Mouse (Mus musculus): ENCODE measurements around the gene Usp24.

Gene Usp24

DNA sequence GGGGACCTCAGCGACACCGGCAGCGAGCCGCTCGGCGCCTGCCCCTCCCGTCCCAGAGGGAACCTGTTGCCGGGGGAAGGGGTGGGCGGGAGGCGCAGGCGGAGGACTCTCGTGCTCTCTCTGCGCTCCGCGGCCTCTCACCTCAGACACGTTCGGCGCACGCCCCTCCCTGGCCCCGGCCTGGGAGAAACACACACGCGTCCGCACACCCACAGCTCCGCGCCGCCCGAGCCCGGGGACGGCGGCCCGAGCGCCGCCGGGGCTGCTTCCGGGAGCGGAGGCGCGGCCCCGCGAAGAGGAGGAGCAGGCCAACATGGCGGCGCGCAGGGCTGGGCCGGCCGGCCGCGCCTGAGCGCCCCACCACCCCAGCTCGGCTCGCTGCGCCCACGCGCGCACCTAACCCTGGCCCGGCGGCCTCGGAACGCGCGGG lies at the start of gene Usp24:
Gene Usp24, plus strand, starts transcription at position 293 of the 430 bp plus-strand sequence.
- peak; percentile 64 for DNase-seq (ENCODE audit: low read depth, low spot score)

DNA sequence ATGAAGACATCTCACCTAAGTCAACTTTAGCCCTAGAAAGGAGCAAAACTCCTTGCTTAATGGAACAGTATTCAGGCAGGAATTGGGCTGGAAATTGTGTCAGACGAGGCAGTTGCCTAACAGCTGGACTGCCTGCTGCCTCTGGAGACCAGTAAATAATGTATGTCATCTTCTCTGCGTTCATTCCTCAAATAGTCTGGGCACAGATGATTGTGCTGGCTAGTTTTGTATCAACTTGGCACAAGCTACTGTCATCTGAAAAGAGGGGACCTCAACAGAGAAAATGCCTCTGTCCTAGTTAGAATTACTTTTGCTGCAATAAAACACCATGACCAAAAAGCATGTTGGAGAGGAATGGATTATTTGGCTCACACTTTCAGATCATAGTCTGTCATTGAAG lies 39.1 kb upstream of the Usp24 start:
- no peak for DNase-seq (ENCODE audit: low read depth, low spot score)

DNA sequence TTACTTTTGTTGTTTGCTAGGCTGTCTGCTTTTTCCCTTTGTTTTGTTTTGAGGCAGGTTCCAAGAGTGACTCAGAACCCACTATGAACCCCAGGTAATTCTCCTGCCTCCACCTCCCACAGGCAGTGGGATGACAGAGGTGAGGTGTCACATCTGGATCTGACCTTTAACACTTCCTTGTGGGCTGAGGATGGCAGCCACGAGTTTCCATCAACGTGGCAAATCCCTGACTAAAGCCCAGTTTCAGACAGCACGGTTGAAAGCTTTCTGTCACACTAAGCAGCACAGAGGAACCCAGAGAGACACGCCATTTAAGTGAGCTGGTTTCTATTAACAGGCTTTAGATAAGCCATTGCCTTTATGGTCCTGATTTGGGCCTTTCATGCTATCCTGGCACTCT lies 36.8 kb upstream of the Usp24 start:
- DNase-seq (ENCODE audit: low read depth, low spot score): no peak

DNA sequence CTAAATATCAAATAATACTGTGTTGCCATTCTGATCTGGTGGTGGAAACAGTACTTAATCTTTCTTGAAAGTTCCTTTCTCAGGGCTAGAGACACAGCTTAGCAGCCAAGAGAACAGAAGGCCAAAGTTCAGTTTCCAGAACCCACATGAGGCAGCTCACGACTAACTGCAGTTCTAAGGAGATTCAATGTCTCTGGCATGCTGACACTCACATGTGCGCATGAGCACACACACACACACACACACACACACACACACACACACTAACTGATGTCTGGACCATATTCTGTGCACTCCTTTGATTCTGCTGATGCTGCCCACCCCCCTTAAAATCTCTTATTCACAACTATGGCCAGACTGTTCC lies 34.9 kb upstream of the Usp24 start:
- no peak for DNase-seq (ENCODE audit: low read depth, low spot score)

DNA sequence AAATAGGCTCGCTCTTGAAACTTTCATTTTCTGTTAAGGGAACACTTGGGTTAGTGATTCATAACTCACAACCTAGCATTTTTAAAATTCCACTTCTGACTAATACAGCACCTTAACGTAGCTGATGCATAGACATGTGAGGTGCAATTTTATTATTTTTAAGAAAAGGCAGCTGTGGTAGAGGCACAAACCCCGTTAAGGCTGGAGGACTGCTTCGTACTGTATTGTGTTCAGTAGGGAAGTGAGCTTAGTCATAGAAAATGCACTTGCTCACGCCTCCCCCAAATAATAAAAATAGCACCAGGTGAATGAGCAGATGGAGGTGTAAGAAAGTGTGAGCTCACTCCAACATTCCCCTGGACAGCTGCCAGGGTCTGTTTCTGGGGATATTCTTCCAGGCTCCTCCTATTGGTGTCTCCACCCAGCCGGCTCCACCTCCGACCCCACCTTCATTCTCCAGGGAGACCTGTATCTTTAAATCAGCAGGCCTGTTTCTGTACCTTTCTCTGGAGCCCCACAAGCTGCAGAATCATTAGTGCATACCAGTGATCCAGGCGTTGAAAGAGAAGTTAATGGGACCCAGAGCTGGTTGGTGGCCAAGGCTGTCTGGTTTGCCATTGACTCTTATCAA lies 34.4 kb upstream of the Usp24 start:
- DNase-seq (ENCODE audit: low read depth, low spot score): no peak

DNA sequence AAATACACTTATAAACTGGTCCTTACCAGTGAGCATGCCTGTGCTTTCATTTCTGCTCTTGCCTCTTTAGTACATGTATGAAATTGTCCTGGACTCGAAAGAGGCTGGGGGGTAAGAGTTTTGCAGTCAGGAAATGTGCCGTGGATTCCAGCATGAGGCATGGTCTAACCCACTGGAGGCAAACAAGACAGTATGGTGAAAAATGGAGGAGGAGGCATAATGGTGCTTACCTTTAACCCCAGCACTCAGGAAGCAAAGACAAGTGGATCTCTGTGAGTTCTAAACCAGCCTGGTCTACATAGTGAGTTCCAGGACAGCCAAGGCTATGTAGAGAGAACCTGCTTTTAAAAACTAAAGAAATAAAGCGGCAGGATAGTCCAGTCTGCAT lies 33.9 kb upstream of the Usp24 start:
- DNase-seq (ENCODE audit: low read depth, low spot score): no peak

DNA sequence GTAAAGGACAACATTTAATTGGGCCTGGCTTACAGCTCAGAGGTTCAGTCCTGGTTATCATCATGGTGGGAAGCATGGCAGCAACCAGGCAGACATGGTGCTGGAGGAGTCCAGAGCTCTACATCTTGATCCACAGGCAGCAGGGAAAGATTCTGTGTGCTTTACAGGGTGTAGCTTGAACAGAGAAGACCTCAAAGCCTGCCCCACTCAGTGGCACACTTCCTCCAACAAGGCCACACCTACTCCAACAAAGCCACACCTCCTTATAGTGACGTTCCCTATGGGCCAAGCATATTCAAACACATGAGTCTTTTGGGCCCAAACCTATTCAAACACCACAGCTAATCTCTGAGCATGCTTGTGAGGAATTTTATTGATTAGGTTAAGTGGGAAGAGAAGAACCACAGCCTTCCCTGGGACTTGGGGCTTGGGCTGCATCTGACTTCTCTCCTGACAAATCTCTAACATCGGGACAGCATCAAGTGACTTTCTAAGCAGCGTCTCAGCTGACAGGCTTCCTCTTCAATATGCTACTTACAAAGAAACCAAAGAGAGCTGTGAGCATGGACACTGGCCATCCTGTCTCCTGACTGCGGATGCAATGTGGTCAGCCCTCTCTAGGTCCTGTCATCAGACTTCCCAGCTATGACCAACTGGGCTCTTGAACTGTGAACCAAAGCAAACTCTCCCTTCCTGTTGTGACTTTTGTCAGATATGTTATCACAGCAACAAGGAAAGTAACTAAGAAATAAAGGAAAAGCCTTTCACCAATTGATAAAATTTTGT lies 28.9 kb upstream of the Usp24 start:
- no peak for DNase-seq (ENCODE audit: low read depth, low spot score)

DNA sequence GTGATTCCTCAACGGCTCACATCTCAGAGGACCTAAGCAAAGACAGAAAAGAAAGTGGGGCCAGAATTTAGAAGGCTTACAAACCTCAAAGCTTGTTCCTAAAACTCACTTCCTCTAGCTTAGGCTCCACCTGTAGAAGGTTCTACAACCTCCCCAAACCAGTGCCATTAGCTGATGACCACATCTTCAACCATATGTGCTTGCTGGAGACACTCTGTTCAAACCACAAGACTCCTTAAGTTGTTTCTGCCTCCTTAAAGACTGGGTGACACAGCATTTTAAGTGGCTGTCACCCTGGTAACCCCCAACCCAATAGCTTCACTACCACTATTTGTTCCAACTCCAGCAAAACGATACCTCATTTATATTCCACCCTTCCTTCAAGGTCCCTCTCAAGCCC lies 25.8 kb upstream of the Usp24 start:
- DNase-seq (ENCODE audit: low read depth, low spot score): no peak

DNA sequence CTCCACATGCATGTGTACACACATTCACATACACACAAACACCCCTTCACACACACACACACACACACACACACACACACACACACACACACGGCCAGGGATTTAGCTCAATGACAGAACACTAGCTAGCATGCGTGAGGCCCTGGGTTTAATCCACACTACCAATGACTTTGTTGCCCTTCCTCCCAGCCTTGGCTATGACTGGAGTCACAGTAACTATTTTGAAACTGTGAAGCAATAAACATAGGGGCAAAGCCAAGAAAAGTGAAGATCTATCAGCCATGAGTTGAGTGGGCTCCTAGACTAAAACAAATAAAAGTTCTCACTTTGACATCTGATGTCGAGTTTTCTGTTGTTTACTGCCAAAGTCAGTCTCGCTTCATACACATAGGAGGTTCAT lies 23.2 kb upstream of the Usp24 start:
- DNase-seq (ENCODE audit: low read depth, low spot score): no peak

DNA sequence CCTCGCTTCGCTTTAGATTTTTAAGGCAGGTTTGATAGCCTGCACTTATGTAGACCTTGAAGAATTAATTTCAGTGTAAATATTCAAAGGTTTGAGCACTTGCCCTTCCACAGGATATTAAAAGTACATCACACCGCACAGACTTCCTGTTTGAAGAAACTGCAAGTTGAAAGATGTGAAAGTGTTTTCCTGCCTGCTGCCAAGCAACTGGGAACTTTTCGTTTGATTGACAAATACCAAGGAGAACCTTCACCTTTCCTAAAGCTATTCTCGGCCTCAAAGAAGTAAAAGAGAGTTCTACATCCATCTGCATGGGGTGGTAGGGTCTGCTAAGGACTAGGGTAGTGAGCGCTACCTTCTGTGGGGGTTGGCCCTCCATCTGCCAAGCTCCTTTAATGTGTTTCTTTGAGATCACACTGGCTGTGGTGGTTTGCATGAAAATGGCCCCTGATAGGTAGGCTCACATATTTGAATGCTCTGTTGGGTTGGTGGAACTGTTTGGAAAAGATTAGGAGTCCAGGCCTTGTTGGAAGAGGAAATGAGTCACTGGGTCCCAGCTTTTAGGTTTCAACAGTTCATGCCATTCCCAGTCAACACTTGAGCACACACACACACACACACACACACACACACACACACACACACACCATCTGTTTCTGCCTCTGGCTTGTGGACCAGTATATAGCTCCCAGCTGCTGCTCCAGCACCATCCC lies 22.5 kb upstream of the Usp24 start:
- DNase-seq (ENCODE audit: low read depth, low spot score): no peak

DNA sequence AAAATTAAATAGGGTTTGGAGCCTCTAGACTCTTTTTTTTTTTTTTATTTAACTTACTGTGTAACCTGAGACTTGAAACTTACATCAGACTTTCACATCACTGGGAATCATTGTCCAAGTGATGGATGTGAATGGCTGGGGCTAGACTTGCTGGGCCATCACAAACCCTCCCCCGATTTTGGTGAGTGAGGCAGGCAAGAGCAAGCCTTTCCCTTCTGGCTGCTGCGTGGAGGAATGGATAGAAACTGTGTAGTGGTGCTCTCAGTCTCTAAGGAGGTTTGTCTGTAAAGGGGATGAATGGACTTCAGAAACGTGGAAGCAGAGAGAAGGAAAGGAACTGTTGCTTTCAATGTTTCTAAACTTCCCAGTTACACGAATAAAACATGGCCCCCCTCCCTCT lies 20.3 kb upstream of the Usp24 start:
- no peak for DNase-seq (ENCODE audit: low read depth, low spot score)

DNA sequence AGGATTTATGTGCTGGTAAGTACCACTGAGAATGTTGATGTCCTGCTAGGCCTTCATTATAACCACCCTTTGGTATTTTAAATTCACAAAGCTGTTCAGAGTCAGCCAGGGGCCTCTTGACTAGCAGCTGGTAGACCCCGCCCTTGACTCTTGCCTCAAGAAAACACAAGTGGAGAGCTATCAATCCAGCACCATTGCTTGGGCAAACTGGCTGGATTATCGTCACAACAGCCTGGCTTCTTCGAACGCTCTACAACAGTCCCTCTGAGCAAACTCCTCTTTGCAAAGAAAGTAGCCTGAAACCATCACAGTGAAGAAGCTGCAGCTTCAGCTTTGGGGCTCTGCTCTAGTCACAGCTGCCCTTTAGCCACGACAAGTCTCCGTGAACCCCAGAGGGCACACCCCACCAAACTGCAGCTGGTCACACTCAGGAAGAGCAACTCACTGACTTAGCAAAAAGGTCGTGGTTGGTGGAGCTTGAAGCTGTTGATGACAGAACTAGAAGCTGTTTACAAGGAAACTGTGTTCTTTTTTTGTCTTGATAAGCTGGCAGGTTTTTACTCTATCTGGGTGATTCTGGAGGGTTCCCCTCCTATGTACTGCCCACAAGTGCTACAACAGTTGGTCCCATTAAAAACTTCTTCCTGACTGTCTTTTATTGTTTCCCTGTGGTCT lies 19.5 kb upstream of the Usp24 start:
- DNase-seq (ENCODE audit: low read depth, low spot score): no peak

DNA sequence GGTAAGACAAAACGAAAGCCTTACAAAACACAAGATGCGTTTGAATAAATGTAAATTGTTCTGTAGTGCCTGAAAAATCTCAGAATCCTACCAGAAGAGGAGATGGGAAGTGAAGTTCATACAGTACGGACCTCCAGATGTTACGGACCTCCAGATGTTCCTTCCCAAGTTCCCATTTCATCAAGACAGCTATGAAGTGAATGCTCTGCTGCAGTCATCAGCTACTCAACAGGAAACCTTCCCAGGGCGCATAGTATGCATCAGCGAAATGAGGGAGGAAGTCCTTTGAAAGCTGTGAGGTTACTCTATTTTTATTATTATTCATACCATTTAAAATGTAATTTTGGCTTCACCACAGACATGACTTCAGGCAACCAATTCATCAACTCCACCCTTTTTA lies 14.7 kb upstream of the Usp24 start:
- no peak for DNase-seq (ENCODE audit: low read depth, low spot score)

DNA sequence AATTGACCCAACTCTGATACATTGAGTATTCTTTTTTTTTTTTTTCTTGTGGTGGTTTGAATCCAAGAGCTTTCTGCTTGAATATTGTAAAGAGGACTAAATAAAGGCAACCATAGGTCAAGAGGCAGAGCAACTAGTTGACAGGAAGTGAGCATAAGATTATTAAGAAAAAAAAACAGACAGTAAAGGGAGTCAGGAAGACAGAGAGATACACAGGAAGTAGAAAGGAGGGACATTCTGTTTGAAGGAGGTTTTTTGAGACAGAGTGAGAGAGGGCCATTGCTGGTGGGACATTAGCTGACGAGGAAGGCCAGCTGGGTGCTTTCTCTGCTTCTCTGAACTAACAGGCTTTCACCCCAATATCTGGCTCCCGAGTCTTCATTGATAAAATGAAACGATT lies 7.9 kb upstream of the Usp24 start:
- DNase-seq (ENCODE audit: low read depth, low spot score): no peak

DNA sequence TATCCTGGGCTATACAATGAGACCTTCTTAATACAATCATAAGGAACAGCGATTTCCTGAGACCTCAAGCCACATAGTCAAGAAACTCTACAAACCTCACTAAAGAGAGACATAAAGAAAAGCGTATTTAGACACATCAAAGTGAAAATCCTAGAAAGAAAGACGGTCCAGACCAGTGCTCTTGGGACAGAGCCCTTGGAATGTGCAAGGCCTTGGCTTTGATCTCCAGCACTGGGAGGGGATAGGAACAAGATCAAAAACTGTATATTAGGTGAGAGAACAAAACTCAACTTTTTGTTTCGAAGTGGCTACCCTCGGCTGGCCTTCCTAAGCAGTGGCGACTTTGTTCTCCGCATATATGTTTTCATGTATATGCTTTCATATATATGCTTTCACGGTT lies 3.4 kb upstream of the Usp24 start:
- DNase-seq (ENCODE audit: low read depth, low spot score): no peak

DNA sequence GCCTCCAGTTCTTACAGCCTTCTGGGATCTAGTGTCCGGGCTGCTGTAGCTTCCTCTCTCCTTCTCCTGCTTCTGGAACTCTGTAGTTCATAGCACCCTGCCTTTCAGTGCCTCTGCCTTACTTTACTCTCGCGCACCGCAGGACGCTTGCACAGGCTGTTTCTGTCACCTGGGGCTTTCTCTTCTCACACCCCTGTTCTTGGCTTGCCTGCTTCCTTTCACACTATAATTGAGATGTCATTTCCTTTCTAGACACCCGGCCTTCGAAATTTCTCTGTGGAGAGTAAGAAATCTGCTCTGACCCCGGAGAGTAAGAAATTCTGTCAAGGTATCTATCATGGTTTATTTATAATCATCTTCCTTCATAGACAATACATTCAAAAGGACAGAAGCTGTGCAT lies 2.9 kb upstream of the Usp24 start:
- no peak for DNase-seq (ENCODE audit: low read depth, low spot score)

DNA sequence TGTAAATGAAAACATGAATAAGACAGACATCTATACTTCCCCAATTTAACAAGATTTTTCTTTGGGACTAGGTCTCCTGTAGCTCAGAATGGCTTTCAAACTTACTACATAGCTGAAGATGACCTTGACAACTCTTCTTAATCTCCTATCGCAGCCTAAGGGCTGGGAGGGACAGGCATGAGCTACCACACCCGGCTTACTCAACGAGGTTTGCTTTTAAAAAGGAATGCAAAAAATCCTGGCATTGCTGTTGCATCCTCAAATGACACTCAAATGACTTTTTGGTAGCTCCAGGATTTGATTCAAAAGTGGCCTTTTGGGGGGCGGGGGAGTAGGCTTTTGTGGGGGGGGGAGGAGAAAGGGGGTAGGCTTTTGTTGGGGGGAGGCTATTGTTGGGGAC lies 2.1 kb upstream of the Usp24 start:
- no peak for DNase-seq (ENCODE audit: low read depth, low spot score)

DNA sequence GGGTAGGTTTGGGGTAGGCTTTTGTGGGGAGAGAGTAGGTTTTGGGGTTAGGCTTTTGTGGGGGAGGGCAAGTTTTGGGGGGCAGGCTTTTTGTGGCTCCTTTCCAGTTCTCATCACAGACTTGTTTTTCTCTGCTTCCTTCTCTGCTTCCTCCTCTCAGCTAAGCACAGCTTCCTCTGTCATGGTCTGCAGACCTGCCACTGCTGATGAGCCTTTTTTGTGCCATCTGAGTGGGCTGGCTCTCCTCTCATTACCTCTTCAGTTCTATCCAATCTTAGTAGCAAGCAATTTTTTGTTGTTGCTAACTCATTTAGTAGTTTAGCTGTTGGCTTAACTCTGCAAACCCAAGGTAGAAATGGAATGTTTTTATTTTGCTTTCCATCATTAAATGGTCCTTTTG lies 1.7 kb upstream of the Usp24 start:
- no peak for DNase-seq (ENCODE audit: low read depth, low spot score)

DNA sequence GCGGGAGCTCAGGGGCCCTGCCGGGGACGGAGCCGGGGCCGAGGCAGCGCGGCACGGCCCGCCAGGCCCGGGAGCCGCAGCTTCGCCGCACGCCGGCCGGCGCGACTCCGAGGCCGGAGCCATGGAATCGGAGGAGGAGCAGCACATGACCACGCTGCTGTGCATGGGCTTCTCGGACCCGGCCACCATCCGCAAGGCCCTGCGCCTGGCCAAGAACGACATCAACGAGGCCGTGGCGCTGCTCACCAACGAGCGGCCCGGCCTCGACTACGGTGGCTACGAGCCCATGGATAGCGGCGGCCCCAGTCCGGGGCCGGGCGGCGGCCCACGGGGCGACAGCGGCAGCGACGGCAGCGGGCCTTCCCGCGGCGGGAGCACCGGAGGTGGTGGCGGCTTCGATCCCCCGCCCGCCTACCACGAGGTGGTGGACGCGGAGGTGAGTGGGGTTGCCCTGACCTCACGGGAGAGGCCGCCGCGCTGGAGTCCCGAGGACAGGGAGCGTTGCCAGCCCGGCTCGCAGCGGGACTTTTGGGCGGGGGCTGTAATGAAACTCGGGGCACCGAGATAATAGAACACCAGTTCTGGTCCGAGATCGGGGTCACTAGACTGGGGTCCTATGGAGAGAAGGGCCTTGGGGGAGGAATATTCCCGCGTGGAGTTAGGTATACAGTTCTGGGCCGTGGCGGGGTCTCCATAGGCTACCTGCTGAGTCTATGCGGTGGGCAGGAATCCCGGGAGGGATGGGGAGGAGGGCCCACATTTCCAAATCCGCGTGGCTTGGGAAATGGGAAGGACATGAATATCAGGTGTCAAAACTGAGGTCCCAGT lies 552 bp downstream of the Usp24 start:
- peak; percentile 21 for DNase-seq (ENCODE audit: low read depth, low spot score)

DNA sequence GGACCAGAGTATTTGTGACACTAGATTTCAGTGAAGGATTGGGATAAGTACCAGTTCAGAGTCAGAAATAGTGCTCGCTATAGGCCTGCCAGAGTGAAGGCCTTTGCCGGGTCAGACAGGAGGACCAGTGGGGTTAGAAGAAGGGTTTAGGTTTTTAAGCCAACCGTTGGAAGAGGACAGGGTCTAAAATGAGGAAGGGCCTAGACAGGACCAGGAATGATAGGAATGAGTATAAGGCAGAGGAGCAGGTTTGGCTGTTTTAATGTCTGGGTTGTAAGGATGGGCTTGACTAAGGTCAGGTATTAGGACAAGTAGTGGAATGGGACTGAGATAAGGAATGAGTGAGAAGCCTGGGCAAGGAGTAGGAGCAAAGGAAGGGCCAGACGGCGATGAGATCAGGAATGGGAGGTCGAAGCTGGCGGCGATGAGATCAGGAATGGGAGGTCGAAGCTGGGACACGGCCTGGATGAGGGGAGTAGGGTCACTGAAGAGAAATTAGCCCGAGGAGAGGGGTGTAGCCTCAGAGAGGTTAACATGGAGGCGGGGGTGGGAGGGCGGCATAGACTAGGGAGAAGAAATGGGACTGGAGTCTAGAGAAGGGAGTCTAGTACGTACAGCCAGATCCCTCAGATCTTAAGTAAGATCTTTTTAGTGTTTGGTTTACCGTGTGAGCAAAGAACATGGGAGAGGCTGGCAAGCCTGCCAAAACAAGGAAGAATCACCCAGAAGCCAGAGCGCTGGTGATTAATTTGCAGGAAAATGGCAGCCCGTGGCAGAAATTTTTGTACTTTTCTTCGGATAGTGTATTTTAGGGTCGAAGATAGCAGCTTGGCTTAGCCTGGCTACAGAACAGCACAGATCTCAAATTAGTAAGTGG lies 1.4 kb downstream of the Usp24 start:
- no peak for DNase-seq (ENCODE audit: low read depth, low spot score)

DNA sequence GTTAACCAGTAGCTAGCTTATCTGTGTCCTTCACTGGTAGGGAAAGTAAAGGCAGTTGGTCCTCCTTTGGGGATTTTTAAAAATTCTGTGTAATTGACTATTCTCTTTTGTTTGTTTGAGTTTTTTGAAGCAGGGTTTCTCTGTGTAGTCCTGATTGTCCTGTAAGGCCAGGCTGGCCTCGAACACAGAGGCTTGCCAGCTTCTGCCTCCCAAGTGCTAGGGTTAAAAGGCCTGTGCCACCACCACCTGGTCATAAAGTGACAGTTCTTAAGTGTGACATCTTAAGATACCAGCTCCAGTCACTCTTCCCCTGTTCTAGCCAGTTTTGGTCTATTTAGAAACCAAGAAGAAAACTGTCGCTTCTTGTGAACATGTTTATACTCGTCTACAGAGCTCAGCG lies 2.2 kb downstream of the Usp24 start:
- no peak for DNase-seq (ENCODE audit: low read depth, low spot score)
